15 mouse cellular contexts compared by ENCODE assay signal in genomic region chr3:75574074-75574473, GRCm38 (mm10).
"Had no signal": no experiment of that assay in that cellular context is flagged by ENCODE, and none has a peak within 500 bp of the region (broad histone marks: within the 10 kb centered on the region; RNA-seq: fewer than 3 reads in every experiment).

No protein-coding gene starts in this region.

- H3K9ac ChIP-seq: limb, embryonic 15.5 days; liver, embryonic 12.5 days; lung, embryonic 14.5 days; midbrain, embryonic 15.5 days had no signal

- H3K9me3 ChIP-seq: limb, embryonic 15.5 days; liver, embryonic 12.5 days; megakaryocyte, embryonic 14.5 days; midbrain, embryonic 15.5 days had no signal

- ATAC-seq: intestine, embryonic 16.5 days; liver, embryonic 12.5 days; midbrain, embryonic 15.5 days had no signal

- DNase-seq: kidney, adult 8-10 months; kidney, postnatal 36 days; layer of hippocampus, adult 9-11 months; lung, embryonic 14.5 days; lung, postnatal 10 days; lung, postnatal 4 days; thymus, adult 18-20 months; thymus, postnatal 25 days had no signal

- H3K4me2 ChIP-seq: limb, embryonic 15.5 days; liver, embryonic 12.5 days; lung, embryonic 14.5 days; midbrain, embryonic 11.5 days; midbrain, embryonic 15.5 days had no signal

- H3K4me3 ChIP-seq: limb, embryonic 15.5 days; liver, embryonic 12.5 days; megakaryocyte, embryonic 14.5 days; midbrain, embryonic 15.5 days had no signal

- H3K36me3 ChIP-seq: limb, embryonic 15.5 days; liver, embryonic 12.5 days; midbrain, embryonic 15.5 days had no signal

- H3K27me3 ChIP-seq: limb, embryonic 15.5 days; liver, embryonic 12.5 days; megakaryocyte, embryonic 14.5 days; midbrain, embryonic 15.5 days had no signal

- H3K4me1 ChIP-seq: limb, embryonic 15.5 days; liver, embryonic 12.5 days; midbrain, embryonic 15.5 days had no signal

- H3K27ac ChIP-seq: kidney, postnatal 0 days; limb, embryonic 15.5 days; liver, embryonic 12.5 days; midbrain, embryonic 15.5 days had no signal
